ENCODE assay signal across 26 mouse cellular contexts in genomic region chr8:72301497-72301896, GRCm38 (mm10).
"Had no signal": no experiment of that assay in that cellular context is flagged by ENCODE, and none has a peak within 500 bp of the region (broad histone marks: within the 10 kb centered on the region; RNA-seq: fewer than 3 reads in every experiment).

No protein-coding gene starts in this region.

- H3K36me3 ChIP-seq: heart, embryonic 10.5 days; heart, embryonic 12.5 days; hindbrain, embryonic 10.5 days; hindbrain, embryonic 12.5 days; intestine, embryonic 15.5 days; limb, embryonic 10.5 days; limb, embryonic 12.5 days; liver, embryonic 13.5 days; liver, embryonic 15.5 days had no signal

- DNase-seq: gastrocnemius, postnatal 14 days; heart, adult 18-20 months; heart, postnatal 10 days; heart, postnatal 4 days; kidney, adult 2 months; kidney, adult 9 months; kidney, postnatal 25 days; kidney, postnatal 4 days; liver; liver, embryonic 13.5 days had no signal

- H3K4me2 ChIP-seq: heart, embryonic 12.5 days; hindbrain, embryonic 12.5 days; hindbrain, embryonic 14.5 days; intestine, embryonic 15.5 days; limb, embryonic 12.5 days; liver, embryonic 11.5 days; liver, embryonic 13.5 days; liver, embryonic 15.5 days had no signal

- H3K27ac ChIP-seq: heart, embryonic 10.5 days; hindbrain, embryonic 10.5 days; hindbrain, embryonic 12.5 days; hindbrain, embryonic 14.5 days; intestine, embryonic 15.5 days; kidney, postnatal 0 days; limb, embryonic 10.5 days; limb, embryonic 12.5 days; liver, embryonic 13.5 days; liver, embryonic 15.5 days had no signal

- H3K4me1 ChIP-seq: hindbrain, embryonic 10.5 days; hindbrain, embryonic 12.5 days; intestine, embryonic 15.5 days; limb, embryonic 10.5 days; limb, embryonic 12.5 days had no signal

- H3K9ac ChIP-seq: heart, embryonic 12.5 days; hindbrain, embryonic 12.5 days; hindbrain, embryonic 14.5 days; intestine, embryonic 15.5 days; limb, embryonic 12.5 days; liver, embryonic 13.5 days; liver, embryonic 15.5 days had no signal

- ATAC-seq: hindbrain, embryonic 16.5 days; inflammation-experienced regulatory T-cells, adult 6 months; intestine, embryonic 15.5 days; intestine, postnatal 0 days had no signal

- H3K9me3 ChIP-seq: heart, embryonic 10.5 days; heart, embryonic 12.5 days; hindbrain, embryonic 10.5 days; hindbrain, embryonic 12.5 days; intestine, embryonic 15.5 days; limb, embryonic 10.5 days; limb, embryonic 12.5 days; liver, embryonic 13.5 days; liver, embryonic 15.5 days had no signal

- H3K4me3 ChIP-seq: heart, embryonic 10.5 days; heart, embryonic 12.5 days; hindbrain, embryonic 10.5 days; hindbrain, embryonic 12.5 days; intestine, embryonic 15.5 days; layer of hippocampus, adult 2 months; left cerebral cortex, adult 2 months; limb, embryonic 10.5 days; limb, embryonic 12.5 days; liver, embryonic 13.5 days; liver, embryonic 15.5 days had no signal

- H3K27me3 ChIP-seq: heart, embryonic 12.5 days; hindbrain, embryonic 12.5 days; intestine, embryonic 15.5 days; liver, embryonic 13.5 days; liver, embryonic 15.5 days had no signal
